Mouse (Mus musculus) liver, embryonic 11.5 days (tissue): ENCODE measurements around the gene N4bp2. TPM values are rescaled to one million over a fixed set of nuclear protein-coding genes. Genes with fewer than 3 reads are reported as not detected.
A peak's percentile ranks its signal among the peaks of the same experiment; 100 is the strongest.
"Not testable (repeated sequence)": the region's sequence is repeated elsewhere in the genome, so short reads cannot be mapped to it uniquely, and the experiment has no call there.

Experiments
- ATAC-seq: fragments of 200-750 bp; cut with Nextera tagmentation; replicated peaks from 2 replicates; pipeline ENCODE4 v1.8.0; 2017; ENCODE audit warnings: moderate number of reproducible peaks, mild to moderate bottlenecking, moderate TSS enrichment, moderate library complexity; ENCODE audit not compliant: low FRiP score
- DNase-seq: peaks from one replicate; pipeline ENCODE4 v3.0.0-alpha.2; 2017; ENCODE audit warnings: low spot score
- H3K27ac ChIP-seq: fragments of 300-500 bp; sonication (generic); 2 replicates; pipeline ENCODE4 v1.5.1; 2014; ENCODE audit warnings: mild to moderate bottlenecking, low read depth, low read length, control low read depth
- H3K27me3 ChIP-seq: fragments of 300-500 bp; sonication (generic); replicated peaks from 2 replicates; pipeline ENCODE4 v1.6.1; 2014; ENCODE audit warnings: low read length, mixed read lengths; ENCODE audit not compliant: control insufficient read depth, insufficient read depth
- H3K36me3 ChIP-seq: fragments of 300-500 bp; sonication (generic); 2 replicates; pipeline ENCODE4 v1.6.1; 2014; ENCODE audit warnings: mild to moderate bottlenecking, low read length, moderate library complexity, mixed read lengths; ENCODE audit not compliant: control insufficient read depth, insufficient read depth
- H3K4me1 ChIP-seq: fragments of 300-500 bp; sonication (generic); replicated peaks from 2 replicates; pipeline ENCODE4 v1.6.1; 2014; ENCODE audit warnings: low read length, mixed read lengths; ENCODE audit not compliant: control insufficient read depth, insufficient read depth
- H3K4me2 ChIP-seq: fragments of 300-500 bp; sonication (generic); 2 replicates; pipeline ENCODE4 v1.6.1; 2014; ENCODE audit warnings: mild to moderate bottlenecking, control low read depth, moderate library complexity
- H3K4me3 ChIP-seq: fragments of 300-500 bp; sonication (generic); 2 replicates; pipeline ENCODE4 v1.5.1; 2014; ENCODE audit warnings: low read depth, low read length, control low read depth
- H3K9ac ChIP-seq: fragments of 300-500 bp; sonication (generic); 2 replicates; pipeline ENCODE4 v1.6.1; 2014; ENCODE audit warnings: low read depth, low read length, control low read depth
- H3K9me3 ChIP-seq: fragments of 300-500 bp; sonication (generic); 2 replicates; pipeline ENCODE4 v1.6.1; 2016; ENCODE audit warnings: low read length, inconsistent platforms, mixed read lengths; ENCODE audit not compliant: control insufficient read depth
- WGBS: fragments of 180-500 bp; shearing (Covaris S2); extraction: QIAGEN DNeasy Blood & Tissue Kit; methylation state at CpG from one replicate; pipeline ENCODE4 v1.1.7; 2014; 5-methylcytosine and 5-hydroxymethylcytosine counted together
- polyA plus RNA-seq: library from polyadenylated mRNA; unstranded; fragments of >200 nt; fragmentation: Nextera tagmentation; extraction: Ambion mirVana; gene quantifications from 2 replicates; pipeline ENCODE4 v1.2.1, GENCODE M21; 2014

The N4bp2 gene
- 28.2 and 31.6 TPM in 2 replicates for polyA plus RNA-seq

DNA sequence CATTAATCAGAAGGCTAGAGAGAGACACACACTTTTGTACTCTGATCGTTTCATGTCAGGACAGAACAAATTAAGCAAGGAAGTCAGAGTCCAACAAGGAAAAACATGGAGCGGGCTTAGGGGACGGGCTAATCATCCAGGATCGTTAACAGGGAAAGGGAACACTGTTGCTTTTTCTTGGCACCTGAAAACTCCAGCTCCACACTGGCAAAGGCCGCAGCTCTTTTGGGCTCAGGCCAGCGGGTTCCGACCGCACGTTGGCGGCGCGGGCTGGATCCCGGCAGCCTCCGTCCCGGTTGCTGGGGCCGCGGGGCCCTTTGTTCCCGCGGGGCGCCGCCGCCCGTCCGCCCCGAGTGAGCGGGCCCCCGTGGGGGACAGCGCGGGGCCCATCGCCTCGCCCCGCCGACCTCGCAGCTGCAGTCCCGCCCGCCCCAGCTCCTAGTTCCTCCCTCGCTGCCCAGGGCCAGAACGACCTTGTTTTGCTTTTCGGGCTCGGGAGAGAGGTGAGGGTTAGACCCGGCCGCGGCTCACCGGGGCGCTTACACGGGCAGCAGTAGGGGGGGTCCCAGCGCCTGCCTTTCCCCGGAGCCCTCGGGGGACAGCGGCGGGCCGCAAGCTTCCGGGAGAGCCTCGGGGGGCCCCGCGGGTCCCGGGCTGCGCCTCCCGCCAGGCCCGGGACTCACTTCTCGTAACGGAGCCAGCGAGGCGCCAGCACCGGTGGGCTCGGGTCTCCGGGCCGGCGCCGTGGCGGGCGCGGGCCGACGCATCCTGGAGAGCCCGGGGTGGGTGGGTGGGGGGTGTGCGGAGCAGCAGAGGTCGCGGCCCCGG is at the start of gene N4bp2:
Gene N4bp2 (plus strand): TSS at position 434 of the 828 bp plus-strand sequence.
- H3K4me3 ChIP-seq, result peak within 1 kb of the TSS; percentile 93
- under 1% methylated on average over 69 of the region's 80 CpGs for WGBS
- H3K27ac ChIP-seq, result peak within 1 kb of the TSS; percentile 95
- DNase-seq (no peak), ATAC-seq (peak; percentile 55)
- H3K9me3 ChIP-seq, result no peaks in the 10 kb centered on the region
- peak within 1 kb of the TSS; percentile 89 for H3K9ac ChIP-seq
- no peaks in the 10 kb centered on the region for H3K36me3 ChIP-seq
- H3K4me1 ChIP-seq, result peaks cover 15% of the 10 kb centered on the region
- no peaks in the 10 kb centered on the region for H3K27me3 ChIP-seq
- peak within 1 kb of the TSS; percentile 88 for H3K4me2 ChIP-seq

DNA sequence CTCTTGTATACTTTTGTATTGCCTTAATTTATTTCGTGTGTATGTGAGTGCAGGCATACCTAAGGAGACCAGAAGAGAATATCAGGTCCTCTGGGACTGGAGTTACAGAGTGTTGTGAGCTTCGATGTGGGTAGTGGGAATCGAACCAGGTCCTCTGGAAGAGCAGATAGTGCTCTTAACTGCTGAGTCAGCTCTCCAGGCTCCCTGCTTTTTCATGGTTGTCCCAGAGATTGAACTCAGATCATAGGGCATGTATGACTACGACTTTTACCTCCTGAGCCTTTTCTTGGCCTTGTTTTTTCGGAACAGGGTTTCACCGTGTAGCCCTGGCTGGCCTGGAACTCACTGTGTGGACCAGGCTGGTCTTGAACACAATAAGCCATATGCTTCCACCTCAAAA is 48.2 kb upstream of the N4bp2 start:
- no peak overlapping the region for H3K9ac ChIP-seq
- no peaks in the 10 kb centered on the region for H3K9me3 ChIP-seq
- no peak overlapping the region for H3K4me2 ChIP-seq
- H3K4me1 ChIP-seq, result peaks cover 5% of the 10 kb centered on the region
- no peak overlapping the region for H3K27ac ChIP-seq
- H3K4me3 ChIP-seq, result no peak overlapping the region
- WGBS, result 87% methylated on average over 6 of the region's 6 CpGs
- no peaks in the 10 kb centered on the region for H3K27me3 ChIP-seq
- DNase-seq (no peak), ATAC-seq (no peak)
- no peaks in the 10 kb centered on the region for H3K36me3 ChIP-seq

DNA sequence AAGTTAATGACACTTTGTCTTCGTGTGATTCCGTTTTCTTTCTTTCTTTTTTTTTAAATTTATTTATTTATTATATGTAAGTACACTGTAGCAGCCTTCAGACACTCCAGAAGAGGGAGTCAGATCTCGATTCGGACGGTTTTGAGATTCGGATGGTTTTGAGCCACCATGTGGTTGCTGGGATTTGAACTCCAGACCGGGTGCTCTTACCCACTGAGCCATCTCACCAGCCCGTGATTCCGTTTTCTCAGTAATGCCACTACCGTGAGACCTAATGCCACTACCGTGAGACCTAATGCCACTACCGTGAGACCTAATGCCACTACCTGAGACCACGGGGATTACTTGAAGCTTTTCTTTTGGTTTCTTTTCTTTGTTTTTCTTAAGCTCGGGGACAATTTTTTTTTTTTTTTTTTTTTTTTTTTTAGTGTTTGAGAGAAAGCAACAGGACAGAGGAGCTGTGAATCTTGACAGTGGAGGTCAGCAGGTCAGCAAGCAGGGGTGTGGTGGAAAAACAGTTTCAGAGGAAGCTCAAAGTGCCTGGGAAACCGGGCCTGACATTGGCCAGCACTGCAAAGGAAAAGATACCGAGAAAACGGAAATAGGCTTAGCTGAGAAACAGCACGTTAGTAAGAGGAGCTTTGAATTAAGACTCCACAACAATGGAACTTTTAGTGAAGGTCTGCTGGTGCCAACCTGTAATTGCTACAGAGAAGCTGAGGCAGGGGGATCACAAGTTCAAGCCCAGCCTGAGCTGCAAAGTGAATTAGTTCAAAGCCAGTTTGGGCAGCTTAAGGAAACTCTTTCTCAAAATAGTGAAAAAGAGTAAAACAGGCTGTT is 46.0 kb upstream of the N4bp2 start:
- Histone ChIP-seq H3K9me3 (no peaks in the 10 kb centered on the region), H3K9ac (peak overlapping the region; percentile 17), H3K4me2 (no peak overlapping the region), H3K36me3 (no peaks in the 10 kb centered on the region), H3K4me1 (peaks cover 5% of the 10 kb centered on the region), H3K27ac (peak overlapping the region; percentile 80), H3K4me3 (no peak overlapping the region), H3K27me3 (no peaks in the 10 kb centered on the region)
- 69% methylated on average over 18 of the region's 18 CpGs for WGBS
- DNase-seq (no peak), ATAC-seq (0 out of 2 replicates have a peak, but pooled peaks have one; percentile 9)

DNA sequence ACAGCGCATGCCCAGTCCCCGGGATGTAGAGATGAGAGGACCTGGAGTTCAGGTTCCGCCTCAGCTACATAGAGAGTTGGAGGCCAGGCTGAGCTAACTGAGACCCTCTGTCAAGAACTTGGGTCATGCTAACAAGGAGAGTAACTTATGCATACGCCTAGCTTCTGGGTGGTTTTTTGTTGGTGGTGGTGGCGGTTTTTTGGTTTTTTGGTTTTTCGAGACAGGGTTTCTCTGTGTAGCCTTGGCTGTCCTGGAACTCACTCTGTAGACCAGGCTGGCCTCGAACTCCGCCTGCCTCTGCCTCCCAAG is 45.5 kb upstream of the N4bp2 start:
- 0 out of 2 replicates have a peak, but pooled peaks have one; percentile 21 for ATAC-seq
- not testable (repeated sequence) for DNase-seq, H3K4me2 ChIP-seq, H3K36me3 ChIP-seq, H3K27me3 ChIP-seq, H3K9me3 ChIP-seq, H3K4me1 ChIP-seq, H3K4me3 ChIP-seq
- H3K9ac ChIP-seq, result peak overlapping the region; percentile 17; the same call in 1 of the 2 replicates
- WGBS, result 83% methylated on average over 8 of the region's 8 CpGs
- peak overlapping the region; percentile 80 for H3K27ac ChIP-seq

DNA sequence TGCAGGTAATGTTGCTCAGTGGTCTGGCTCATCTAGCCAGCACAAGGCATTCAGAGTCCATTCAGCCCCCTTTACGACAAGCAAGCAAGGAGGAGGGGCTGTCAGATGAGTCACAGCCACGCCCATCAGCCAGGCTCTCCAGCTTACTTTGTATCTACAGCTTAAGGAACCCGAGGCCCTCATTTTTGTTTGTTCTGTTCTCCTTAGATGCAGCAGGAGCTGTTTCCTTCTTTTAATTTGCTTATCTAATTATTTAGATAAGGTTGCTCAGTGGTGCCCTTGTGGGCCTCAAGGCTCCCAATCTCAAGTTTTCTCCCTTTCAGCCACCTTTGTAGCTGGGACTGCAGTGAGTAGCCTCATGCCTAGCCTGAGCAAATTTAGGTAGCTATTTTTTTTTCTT is 45.0 kb upstream of the N4bp2 start:
- Histone ChIP-seq H3K27me3 (no peaks in the 10 kb centered on the region), H3K27ac (peak overlapping the region; percentile 80), H3K4me3 (no peak overlapping the region), H3K9ac (no peak overlapping the region), H3K4me2 (no peak overlapping the region), H3K4me1 (peaks cover 5% of the 10 kb centered on the region), H3K9me3 (no peaks in the 10 kb centered on the region), H3K36me3 (no peaks in the 10 kb centered on the region)
- DNase-seq (peak; percentile 54), ATAC-seq (peak; percentile 84)
- WGBS, result 18% methylated on average over 3 of the region's 3 CpGs

DNA sequence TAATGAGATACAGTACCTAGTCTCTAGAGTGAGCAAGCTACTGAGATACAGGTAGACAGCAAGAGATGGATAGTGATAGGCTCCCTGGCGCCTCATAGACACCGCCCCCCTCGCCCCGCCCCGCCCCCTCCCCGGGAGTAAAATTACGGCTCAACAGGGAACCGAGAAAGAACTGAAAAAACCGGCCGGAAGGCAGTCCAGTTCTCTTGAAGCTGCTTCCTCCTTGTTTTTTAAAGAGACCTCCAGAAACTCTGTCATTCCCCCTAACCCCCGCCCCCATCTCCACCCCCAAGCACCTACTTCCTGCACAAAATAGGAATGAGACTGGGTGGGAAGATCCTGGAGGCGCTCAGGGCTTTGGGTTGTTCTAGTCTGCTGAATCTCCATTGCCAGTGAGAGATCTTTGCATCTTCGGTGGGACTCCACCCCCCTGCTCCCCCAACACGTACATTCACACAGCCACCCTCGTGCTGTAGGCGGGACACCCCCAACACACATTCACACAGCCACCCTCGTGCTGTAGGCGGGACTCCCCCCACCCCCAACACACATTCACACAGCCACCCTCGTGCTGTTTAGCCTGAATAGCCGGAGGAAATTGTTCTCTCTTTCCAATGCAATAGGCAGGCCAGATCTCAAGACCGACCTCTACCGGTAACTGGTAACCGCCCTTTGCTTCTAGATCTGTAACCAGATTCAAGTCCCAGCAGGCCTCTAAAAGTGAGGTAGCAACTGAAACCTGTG is 38.8 kb upstream of the N4bp2 start:
- DNase-seq (peak; percentile 75), ATAC-seq (peak; percentile 81)
- under 1% methylated on average over 23 of the region's 23 CpGs for WGBS
- Histone ChIP-seq H3K36me3 (no peaks in the 10 kb centered on the region), H3K27ac (peak overlapping the region; percentile 98), H3K4me3 (peak overlapping the region; percentile 50), H3K4me2 (peak overlapping the region; percentile 89), H3K9me3 (no peaks in the 10 kb centered on the region), H3K4me1 (peaks cover 18% of the 10 kb centered on the region), H3K27me3 (no peaks in the 10 kb centered on the region), H3K9ac (peak overlapping the region; percentile 83)

DNA sequence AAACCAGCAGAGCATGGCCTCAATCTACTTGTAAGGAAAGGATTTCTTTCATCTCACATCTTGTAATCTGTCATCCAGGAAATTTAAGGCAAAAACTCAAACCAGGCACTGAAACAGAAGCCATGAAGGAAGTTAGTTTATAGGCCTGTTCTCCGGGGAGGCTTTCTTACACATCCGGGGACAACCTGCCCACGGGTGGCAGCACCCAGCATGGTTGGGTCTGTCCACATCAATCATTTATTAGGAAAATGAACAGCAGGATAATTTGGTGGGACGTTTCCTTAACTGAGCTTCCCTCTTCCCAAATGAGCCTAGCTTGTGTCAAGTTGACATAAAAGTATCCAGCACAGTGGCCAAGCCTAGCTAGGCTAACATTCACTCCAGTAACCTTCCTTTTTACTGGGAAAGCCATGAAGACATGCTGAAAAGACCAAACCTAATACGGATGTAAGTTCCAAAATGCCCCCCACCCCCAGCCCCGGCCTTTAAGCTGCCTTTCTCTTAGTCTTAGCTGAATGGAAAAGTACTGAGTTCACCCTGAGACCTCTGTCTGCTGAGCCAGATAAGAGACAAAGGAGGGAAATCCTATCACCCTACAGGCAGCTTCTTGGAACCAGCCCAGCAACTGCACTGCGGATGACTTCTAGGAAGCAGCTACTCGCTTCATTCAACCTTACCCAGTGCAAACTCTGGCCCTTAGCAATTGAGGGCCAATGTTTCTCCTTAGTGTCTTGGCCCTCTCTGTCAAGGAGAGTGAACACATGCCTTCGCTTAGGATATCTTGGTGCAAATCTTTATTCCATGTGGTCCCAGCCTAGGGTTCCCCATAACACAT is 31.9 kb upstream of the N4bp2 start:
- H3K9me3 ChIP-seq, result no peaks in the 10 kb centered on the region
- no peaks in the 10 kb centered on the region for H3K27me3 ChIP-seq
- DNase-seq (peak; percentile 52), ATAC-seq (peak; percentile 99)
- H3K9ac ChIP-seq, result peak overlapping the region; percentile 64
- no peak overlapping the region for H3K4me3 ChIP-seq
- peak overlapping the region; percentile 56 for H3K4me2 ChIP-seq
- H3K36me3 ChIP-seq, result no peaks in the 10 kb centered on the region
- peak overlapping the region; percentile 97 for H3K27ac ChIP-seq
- H3K4me1 ChIP-seq, result peaks cover 17% of the 10 kb centered on the region
- WGBS, result 29% methylated on average over 9 of the region's 9 CpGs

DNA sequence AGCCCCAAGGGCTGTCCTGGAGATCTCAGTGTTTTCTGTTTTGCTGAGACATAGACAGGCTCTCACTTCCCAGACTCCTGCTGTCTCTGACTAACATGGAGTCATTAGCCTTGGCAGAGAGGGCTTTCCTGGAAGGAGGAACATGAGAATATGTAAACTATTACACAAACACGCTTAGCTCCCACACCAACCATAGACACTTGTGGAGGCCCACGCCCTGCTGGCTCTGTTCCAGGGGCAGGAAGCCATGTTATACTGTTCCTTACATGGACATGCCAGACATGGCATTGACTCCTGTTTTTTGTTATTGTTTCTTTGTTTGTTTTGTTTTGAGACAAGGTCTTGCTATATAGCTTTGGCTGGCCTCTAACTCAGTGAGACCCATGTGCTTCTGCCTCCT is 27.7 kb upstream of the N4bp2 start:
- H3K9ac ChIP-seq, result no peak overlapping the region
- 87% methylated on average over 2 of the region's 2 CpGs for WGBS
- H3K27ac ChIP-seq, result no peak overlapping the region
- peaks cover 14% of the 10 kb centered on the region for H3K4me1 ChIP-seq
- no peaks in the 10 kb centered on the region for H3K27me3 ChIP-seq
- no peaks in the 10 kb centered on the region for H3K9me3 ChIP-seq
- no peak for DNase-seq
- no peaks in the 10 kb centered on the region for H3K36me3 ChIP-seq
- ATAC-seq, result no peak
- no peak overlapping the region for H3K4me2 ChIP-seq
- H3K4me3 ChIP-seq, result no peak overlapping the region
